Mouse (Mus musculus) heart, adult 2 months (tissue): ENCODE measurements around the gene Gpr158. TPM values are rescaled to one million over a fixed set of nuclear protein-coding genes. Genes with fewer than 3 reads are reported as not detected.

Experiments
- DNase-seq, 2 experiments: peaks; one replicate each; pipeline ENCODE4 v3.0.0; 2021
- H3K27ac ChIP-seq: fragments of 200-600 bp; 2 replicates; pipeline ENCODE4 v1.8.1; 2022
- H3K27me3 ChIP-seq: fragments of 200-500 bp; 2 replicates; pipeline ENCODE4 v1.6.1; 2012; ENCODE audit warnings: mild to moderate bottlenecking, low read length, inconsistent platforms, mixed read lengths; ENCODE audit not compliant: control insufficient read depth, insufficient read depth
- H3K36me3 ChIP-seq: fragments of 200-500 bp; 2 replicates; pipeline ENCODE4 v1.6.1; 2012; ENCODE audit warnings: low read length, inconsistent platforms; ENCODE audit not compliant: control insufficient read depth, insufficient read depth
- H3K4me1 ChIP-seq: fragments of 200-500 bp; 2 replicates; pipeline ENCODE4 v1.6.1; 2011; ENCODE audit warnings: low read length; ENCODE audit not compliant: control insufficient read depth, insufficient read depth
- H3K4me3 ChIP-seq: fragments of 200-600 bp; 2 replicates; pipeline ENCODE4 v1.8.1; 2022
- H3K79me2 ChIP-seq: fragments of 200-500 bp; replicated peaks from 2 replicates; pipeline ENCODE4 v1.6.1; 2012; ENCODE audit warnings: mild to moderate bottlenecking, inconsistent platforms, low read length, moderate library complexity, mixed read lengths; ENCODE audit not compliant: control insufficient read depth, insufficient read depth
- H3K9ac ChIP-seq: fragments of 200-500 bp; 2 replicates; pipeline ENCODE4 v1.6.1; 2012; ENCODE audit warnings: low read depth, mild to moderate bottlenecking, control low read depth, inconsistent platforms, low read length, mixed read lengths
- CTCF ChIP-seq: fragments of 200-600 bp; IDR thresholded peaks from 2 replicates; pipeline ENCODE4 v1.8.1; 2022; ENCODE audit warnings: antibody characterized with exemption, mild to moderate bottlenecking, moderate library complexity
- EP300 ChIP-seq: fragments of 200-500 bp; IDR thresholded peaks from 2 replicates; pipeline ENCODE4 v1.6.1; 2011; ENCODE audit warnings: low read depth, low read length, control low read depth; ENCODE audit not compliant: insufficient read depth
- POLR2A ChIP-seq: fragments of 200-500 bp; IDR thresholded peaks from 2 replicates; pipeline ENCODE4 v1.6.1; 2011; ENCODE audit warnings: mild to moderate bottlenecking, low read depth, low read length, control low read depth; ENCODE audit not compliant: insufficient read depth
- WGBS: fragments of 180-500 bp; shearing (Covaris S2); methylation state at CpG from one replicate; pipeline ENCODE4 v1.1.7; 2018; 5-methylcytosine and 5-hydroxymethylcytosine counted together
- intact Hi-C: fragments of 180-260 bp; cut with DNase I; formaldehyde crosslinking; loops from one replicate; pipeline ENCODE4 v1.15.1; 2025
- polyA plus RNA-seq: library from polyadenylated mRNA; depleted of rRNA; stranded (reverse); fragments of >200 nt; gene quantifications from 2 replicates; pipeline ENCODE4 v1.2.3, GENCODE M21; 2012
- total RNA-seq, 2 experiments: library from RNA; stranded (reverse); gene quantifications; 2 replicates each; pipeline ENCODE4 v1.2.3; 2021

Gpr158 gene
- total and polyA plus RNA-seq, 3 experiments = 0.07 to 0.18 TPM; not detected in 1

DNA sequence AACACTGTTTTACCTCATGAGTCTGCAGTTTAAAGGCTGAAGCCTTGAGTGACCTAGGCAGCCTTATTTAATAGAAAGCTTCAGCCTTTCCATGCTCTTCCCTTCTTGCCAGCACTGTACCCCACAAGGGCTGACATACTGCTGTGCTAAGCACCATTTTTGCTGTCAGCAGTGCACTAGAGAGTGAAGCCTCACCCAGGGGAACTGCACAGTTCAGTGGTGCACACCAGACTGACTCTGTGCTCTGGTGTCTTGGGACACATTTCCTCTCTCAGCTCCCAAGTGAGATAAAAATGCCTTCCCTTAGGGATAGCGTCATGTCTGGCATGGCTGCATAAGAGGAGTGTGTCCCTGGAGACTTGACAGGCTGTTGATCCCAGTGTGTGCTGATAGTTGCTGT lies 130.6 kb downstream of the Gpr158 start:
- Histone ChIP-seq H3K36me3 (no peaks in the 10 kb centered on the region), H3K27me3 (no peaks in the 10 kb centered on the region), H3K9ac (no peak overlapping the region), H3K4me1 (no peaks in the 10 kb centered on the region), H3K27ac (no peak overlapping the region), H3K79me2 (no peaks in the 10 kb centered on the region), H3K4me3 (no peak overlapping the region)
- intact Hi-C loops = no loop called here
- TF ChIP-seq EP300 (no peak), CTCF (no peak), POLR2A (no peak)
- 26% methylated on average over 1 of the region's 1 CpGs for WGBS
- DNase-seq = no peak

DNA sequence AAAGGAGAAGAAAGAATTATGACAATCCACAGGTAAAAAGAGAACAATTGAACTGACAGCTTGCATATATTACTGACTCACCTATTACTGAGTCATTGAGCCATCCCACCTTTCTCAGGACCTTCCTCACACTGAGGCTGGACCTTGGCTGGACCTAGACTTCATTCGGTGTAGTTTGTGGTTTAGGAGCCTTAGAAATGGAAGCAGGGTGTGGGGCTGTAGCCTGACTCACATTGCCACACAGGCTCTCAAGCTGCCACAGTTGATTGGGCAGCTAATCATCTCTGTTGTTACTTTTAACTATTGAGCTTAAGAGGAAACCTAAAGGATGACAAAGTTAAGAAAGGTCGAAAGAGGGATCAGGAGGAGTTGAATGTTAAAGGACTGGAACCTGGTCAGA lies 132.1 kb downstream of the Gpr158 start:
- H3K36me3 ChIP-seq = no peaks in the 10 kb centered on the region
- H3K4me3 ChIP-seq = no peak overlapping the region
- no peak overlapping the region for H3K9ac ChIP-seq
- intact Hi-C loops = no loop called here
- H3K79me2 ChIP-seq = no peaks in the 10 kb centered on the region
- H3K4me1 ChIP-seq = no peaks in the 10 kb centered on the region
- 79% methylated on average over 2 of the region's 2 CpGs for WGBS
- no peak for DNase-seq
- no peaks in the 10 kb centered on the region for H3K27me3 ChIP-seq
- no peak overlapping the region for H3K27ac ChIP-seq
- TF ChIP-seq POLR2A (no peak), EP300 (no peak), CTCF (no peak)

DNA sequence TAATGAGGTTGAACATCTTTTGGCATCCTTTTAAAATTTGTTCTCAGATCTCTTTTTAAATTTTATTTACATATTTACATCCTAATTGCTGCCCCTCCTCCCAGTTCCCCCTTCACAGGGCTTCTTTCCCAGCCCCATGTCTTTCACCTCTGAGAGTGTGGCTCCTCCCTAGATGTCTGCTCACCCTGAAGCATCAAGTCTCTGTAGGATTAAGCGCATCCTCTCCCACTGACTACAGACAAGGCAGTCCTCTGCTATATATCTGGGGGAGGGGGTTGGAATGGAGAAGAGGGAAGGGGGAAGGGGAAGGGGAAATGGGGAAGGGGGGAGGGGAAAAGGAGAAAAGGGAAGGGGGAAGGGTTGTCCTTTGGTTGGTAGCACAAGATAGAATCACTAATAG lies 140.1 kb downstream of the Gpr158 start:
- no peaks in the 10 kb centered on the region for H3K4me1 ChIP-seq
- no peak overlapping the region for H3K9ac ChIP-seq
- intact Hi-C loops = no loop called here
- WGBS = 45% methylated on average over 1 of the region's 1 CpGs
- no peak overlapping the region for H3K27ac ChIP-seq
- H3K27me3 ChIP-seq = no peaks in the 10 kb centered on the region
- H3K4me3 ChIP-seq = no peak overlapping the region
- no peak for DNase-seq
- TF ChIP-seq CTCF (no peak), POLR2A (no peak), EP300 (no peak)
- no peaks in the 10 kb centered on the region for H3K79me2 ChIP-seq
- H3K36me3 ChIP-seq = no peaks in the 10 kb centered on the region

DNA sequence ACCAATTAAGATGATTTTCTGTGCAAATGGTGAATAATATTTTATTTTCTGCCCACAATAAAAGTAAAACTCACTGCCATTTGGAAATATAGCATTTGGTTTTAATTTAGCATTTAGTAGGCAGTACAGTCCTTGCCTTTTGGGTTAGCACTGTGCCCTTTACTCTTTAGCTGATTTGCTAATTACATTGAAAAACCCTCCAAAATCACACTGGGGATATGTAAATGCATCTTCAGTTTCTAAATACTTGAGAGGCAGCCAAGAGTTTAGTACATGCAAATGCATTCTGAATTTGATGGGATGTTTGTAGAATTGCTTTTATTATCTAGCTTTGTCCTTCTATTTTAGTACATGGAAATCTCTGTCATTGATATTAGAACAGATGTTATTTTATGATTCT lies 163.4 kb downstream of the Gpr158 start:
- no peaks in the 10 kb centered on the region for H3K4me1 ChIP-seq
- no peak for DNase-seq
- no peaks in the 10 kb centered on the region for H3K27me3 ChIP-seq
- no peak overlapping the region for H3K9ac ChIP-seq
- H3K36me3 ChIP-seq = no peaks in the 10 kb centered on the region
- no peaks in the 10 kb centered on the region for H3K79me2 ChIP-seq
- intact Hi-C loops = no loop called here
- TF ChIP-seq CTCF (no peak), POLR2A (no peak), EP300 (no peak)
- H3K27ac ChIP-seq = no peak overlapping the region
- H3K4me3 ChIP-seq = no peak overlapping the region

DNA sequence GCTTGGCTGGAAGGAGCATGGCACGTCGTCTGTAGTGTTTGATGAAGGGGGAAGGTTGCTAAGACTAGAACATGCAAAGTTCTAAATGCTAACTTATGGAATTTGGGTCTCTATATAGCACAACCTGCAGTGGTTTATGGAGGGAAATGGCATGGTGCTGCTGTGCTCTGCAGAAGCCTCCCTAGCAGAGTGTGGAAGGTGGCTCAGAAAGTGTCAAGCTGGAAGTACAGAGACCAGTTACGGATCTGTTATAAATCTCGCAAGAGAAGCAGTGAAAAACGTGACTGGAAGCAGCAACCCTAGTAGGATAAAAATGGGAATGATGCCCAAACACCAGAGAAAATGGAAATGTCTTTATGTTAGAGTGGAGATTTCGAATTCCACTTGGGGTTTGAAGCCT lies 251.8 kb downstream of the Gpr158 start:
- Histone ChIP-seq H3K36me3 (no peaks in the 10 kb centered on the region), H3K27me3 (no peaks in the 10 kb centered on the region), H3K79me2 (no peaks in the 10 kb centered on the region), H3K4me3 (no peak overlapping the region), H3K27ac (no peak overlapping the region), H3K4me1 (no peaks in the 10 kb centered on the region), H3K9ac (no peak overlapping the region)
- WGBS = 53% methylated on average over 6 of the region's 6 CpGs
- no peak for DNase-seq
- intact Hi-C loops = no loop called here
- TF ChIP-seq POLR2A (no peak), EP300 (no peak), CTCF (no peak)

DNA sequence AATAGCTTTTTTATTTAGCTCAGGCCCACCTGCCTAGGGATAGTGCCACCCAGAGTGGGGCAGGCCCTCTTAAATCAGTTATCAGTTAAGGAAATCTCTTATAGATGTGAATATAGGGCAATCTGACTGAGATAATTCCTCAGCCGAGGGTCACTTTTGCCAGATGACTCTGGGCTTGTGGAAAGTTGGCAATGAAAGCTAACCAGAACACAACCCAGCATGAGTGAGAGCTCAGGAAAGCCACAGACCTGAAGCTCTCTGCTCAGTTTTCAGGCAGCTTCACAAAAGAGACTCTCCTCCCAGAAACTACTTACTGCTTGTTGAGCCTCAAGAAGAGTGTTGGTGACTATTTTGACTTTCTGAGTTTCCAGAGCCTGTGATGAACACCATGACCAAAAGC lies 264.8 kb downstream of the Gpr158 start:
- Histone ChIP-seq H3K27ac (no peak overlapping the region), H3K79me2 (no peaks in the 10 kb centered on the region), H3K27me3 (no peaks in the 10 kb centered on the region), H3K4me3 (no peak overlapping the region), H3K4me1 (no peaks in the 10 kb centered on the region), H3K9ac (no peak overlapping the region), H3K36me3 (no peaks in the 10 kb centered on the region)
- no peak for TF ChIP-seq EP300
- TF ChIP-seq POLR2A = no peak
- TF ChIP-seq CTCF = no peak
- intact Hi-C loops = no loop called here
- 55% methylated on average over 1 of the region's 1 CpGs for WGBS
- no peak for DNase-seq

DNA sequence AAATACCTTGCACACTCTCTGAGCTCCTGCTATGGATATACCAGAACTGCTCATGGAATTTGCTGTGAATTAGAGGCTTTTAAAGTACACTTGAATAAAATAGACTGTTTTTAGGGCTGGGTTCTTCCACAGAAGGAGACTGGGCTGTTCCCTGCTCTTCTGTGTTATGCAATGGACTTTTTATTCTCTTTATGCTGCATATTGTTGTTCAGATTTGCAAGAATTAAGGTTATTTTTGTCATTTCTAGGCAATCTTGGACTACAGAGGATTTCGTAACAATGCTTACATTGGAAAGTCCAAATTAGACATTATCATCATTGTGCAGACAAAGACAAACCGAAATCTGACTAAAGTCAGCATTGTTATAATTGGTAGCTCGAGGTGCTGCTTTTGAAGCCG lies 298.4 kb downstream of the Gpr158 start:
- intact Hi-C loops = no loop called here

More for the DNA sequence above, 298.4 kb downstream of the Gpr158 start:
- no peaks in the 10 kb centered on the region for H3K27me3 ChIP-seq
- H3K27ac ChIP-seq = no peak overlapping the region
- no peak overlapping the region for H3K9ac ChIP-seq
- no peaks in the 10 kb centered on the region for H3K4me1 ChIP-seq
- H3K36me3 ChIP-seq = no peaks in the 10 kb centered on the region
- H3K4me3 ChIP-seq = no peak overlapping the region
- no peaks in the 10 kb centered on the region for H3K79me2 ChIP-seq
- WGBS = 69% methylated on average over 4 of the region's 4 CpGs
- TF ChIP-seq CTCF = no peak
- no peak for TF ChIP-seq EP300
- TF ChIP-seq POLR2A = no peak
- DNase-seq = no peak
